Mouse (Mus musculus) bone marrow macrophage, adult 2 months (primary cell): ENCODE measurements around the gene 2010005H15Rik.

Experiments used
- CTCF ChIP-seq: IDR thresholded peaks from 2 replicates; pipeline ENCODE4 v1.5.1; 2012; ENCODE audit warnings: low read depth, mild to moderate bottlenecking, low read length, moderate library complexity
- POLR2A ChIP-seq: IDR thresholded peaks from 2 replicates; pipeline ENCODE4 v1.6.1; 2012; ENCODE audit warnings: mild to moderate bottlenecking, low read depth, low read length, borderline replicate concordance

- TF ChIP-seq POLR2A (no peak), CTCF (no peak)
These were observed 41.4 kb upstream of the 2010005H15Rik start for GRCm38 (mm10) chr16:36179910-36180309.
